Mouse (Mus musculus) monocyte, adult 5-6 weeks (primary cell): Measurements from ENCODE around the gene Narfl. TPM values are rescaled to one million over a fixed set of nuclear protein-coding genes. Genes with fewer than 3 reads are reported as not detected.

Source experiments
- ATAC-seq: fragments of 153-309, 156-312 bp; replicated peaks from 2 replicates; pipeline ENCODE4 v1.8.0; 2017; ENCODE audit warnings: mild to moderate bottlenecking; ENCODE audit not compliant: low TSS enrichment, insufficient number of reproducible peaks, severe bottlenecking, poor library complexity, low FRiP score
- total RNA-seq: library from RNA; stranded (forward); fragments of 200-1000, 200-491, 200-594 nt; gene quantifications from 3 replicates; pipeline ENCODE4 v1.2.3, GENCODE M21; 2017

Narfl gene
- total RNA-seq, 1 experiment from 2014 or later, result 22.3 TPM

- no peak for ATAC-seq
These were observed 15.9 kb upstream of the Narfl start for GRCm38 (mm10) chr17:25757691-25758090.

DNA sequence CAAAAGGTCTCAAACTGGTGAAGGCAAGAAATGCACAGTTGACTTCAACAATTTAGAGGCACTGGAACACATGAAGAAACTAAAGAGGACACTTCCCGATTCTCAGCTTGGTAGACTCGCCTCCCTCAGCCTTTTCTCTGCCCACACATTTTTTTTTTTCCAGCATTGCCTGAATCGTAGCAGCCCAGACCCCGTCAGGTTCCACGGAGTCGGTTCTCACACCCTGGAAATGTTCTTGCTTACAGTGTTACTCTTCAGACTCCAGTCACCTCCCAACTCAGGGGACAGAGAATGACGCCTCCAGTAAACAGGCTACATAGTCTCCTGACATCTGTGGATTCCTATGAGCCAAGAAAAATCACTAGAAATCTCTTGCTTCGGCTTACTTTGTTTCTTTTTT is 13.4 kb upstream of the Narfl start:
- ATAC-seq, result no peak

DNA sequence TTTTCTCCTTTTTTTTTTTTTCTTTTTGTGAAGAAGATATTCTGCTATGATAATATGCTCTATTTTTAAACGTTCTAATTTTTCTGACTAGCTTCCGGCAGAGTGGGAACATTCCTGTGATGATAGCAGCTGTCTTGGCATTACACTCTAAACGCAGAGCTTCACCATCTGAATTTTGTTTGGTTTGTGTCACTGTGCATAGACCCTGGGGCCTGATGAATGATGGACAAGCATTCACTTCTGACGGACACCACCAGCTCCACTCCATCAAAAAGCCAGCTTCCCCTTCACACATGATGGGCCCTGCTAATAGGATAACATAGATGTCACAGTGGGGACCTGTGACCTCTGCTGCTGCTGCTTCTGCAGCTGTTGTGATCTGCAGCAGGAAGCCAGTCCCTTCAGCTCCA is 12.0 kb upstream of the Narfl start:
- ATAC-seq, result no peak

DNA sequence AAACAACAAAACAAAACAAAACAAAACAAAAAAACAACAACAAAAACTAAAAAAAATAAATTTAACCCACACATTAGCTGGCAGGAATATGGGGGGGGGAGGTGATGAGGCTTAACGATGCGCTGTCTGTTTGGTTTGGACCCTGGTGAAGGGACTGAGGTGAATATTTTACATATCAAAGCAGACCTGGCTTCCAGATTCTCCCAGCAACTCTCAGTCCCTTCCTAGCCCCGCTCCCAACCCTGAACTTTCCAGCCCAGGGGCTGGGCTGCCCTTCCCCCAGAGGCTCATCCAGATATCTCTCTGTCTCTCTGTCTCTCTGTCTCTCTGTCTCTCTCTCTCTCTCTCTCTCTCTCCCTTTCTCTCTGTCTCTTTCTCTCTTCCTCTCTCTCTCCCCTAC is 11.0 kb upstream of the Narfl start:
- no peak for ATAC-seq

- no peak for ATAC-seq
These were observed 7.7 kb upstream of the Narfl start for GRCm38 (mm10) chr17:25765886-25766285.

DNA sequence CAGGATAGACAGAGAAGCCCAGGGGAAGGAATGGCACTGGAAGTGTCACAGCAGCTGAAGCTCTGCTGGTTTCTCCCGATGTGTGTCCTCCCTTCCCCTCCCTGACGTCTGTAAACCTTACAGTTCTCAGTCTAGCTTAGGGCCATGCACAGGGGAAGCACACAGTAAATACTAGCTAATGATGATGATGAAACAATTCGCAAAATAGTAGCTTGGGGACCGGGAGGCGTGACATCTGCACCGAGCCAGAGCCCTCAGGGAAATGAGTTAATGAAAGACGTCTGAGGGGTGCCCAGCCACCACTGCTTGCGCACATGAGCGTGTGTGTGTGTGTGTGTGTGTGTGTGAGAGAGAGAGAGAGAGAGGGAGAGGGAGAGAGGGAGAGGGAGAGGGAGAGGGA is 4.2 kb upstream of the Narfl start:
- ATAC-seq, result no peak

DNA sequence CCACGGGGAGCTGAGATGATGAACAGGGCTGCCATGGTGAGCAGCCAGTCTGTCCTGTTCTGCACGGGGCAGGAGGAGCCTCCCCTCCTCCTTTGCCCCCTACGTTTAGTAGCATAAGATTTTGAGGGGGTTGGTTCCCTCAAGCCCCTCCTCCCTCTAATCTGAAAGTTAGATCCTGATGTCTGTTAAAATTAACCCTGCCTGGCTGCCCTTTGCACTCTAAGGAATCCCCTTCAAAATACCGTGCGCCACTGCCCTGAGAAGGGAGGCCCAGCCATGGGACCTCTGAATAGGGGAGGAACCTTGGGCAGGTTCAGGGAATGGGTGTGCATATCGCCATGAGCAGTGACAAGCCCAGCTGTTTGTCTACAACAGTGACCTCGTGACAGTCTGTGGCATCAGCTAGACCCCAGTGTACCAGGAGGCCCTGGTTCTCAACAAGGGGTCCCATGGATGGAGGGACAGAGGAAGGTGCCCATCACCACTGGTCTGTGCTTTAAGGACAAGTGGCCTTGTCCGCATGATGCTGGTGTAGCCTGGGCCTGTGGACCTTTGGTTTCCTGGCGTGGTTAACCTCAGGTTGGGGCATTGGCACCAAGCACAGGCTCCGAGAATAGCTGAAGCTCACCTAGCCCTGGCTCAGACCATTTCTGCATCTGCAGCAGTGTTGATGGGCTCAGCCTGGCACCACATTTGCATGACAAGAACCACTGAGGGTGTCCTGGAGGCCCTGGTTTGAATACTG is 1.9 kb downstream of the Narfl start:
- no peak for ATAC-seq

DNA sequence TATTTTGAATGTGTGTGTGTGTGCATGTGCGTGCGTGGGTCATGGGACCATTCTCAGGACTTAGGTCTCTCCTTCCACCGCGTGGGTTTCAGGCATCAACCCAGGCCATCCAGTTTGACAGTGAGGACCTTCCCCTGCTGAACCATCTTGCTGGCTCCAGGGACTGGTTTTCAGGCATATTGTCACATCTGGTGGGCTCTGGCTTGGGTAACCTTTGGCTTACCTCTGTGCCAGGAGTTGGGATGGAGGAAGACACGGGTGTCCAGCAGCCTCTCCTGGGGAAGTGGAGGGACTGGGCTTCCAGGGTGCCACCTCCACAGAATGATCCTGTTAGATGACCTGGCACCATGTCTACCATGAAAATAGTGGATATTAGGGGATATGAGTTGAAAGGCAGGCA is 4.4 kb downstream of the Narfl start:
- ATAC-seq, result no peak

GRCm38 (mm10) chr17:25781339-25781738 is 7.8 kb downstream of the Narfl start:
- ATAC-seq, result no peak

DNA sequence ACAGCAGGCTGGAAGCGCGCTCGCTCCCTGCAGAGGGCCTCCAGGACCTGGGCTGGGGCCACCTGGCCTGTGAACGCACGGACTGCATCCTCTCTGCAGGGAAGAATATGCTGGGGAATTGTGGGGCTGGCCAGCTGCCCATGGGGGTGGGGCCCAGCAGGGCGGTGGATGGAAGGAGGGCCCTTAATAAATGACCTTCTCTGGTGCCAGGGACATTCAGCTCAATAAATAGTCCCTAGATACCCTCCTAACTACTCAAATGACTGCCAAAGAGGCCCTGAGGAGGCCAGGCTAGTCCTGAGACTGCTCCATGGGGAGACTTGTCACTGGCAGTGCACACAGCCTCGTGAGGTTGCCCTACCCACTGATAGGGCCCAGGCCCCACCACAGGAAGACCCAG is 9.5 kb downstream of the Narfl start:
- no peak for ATAC-seq

DNA sequence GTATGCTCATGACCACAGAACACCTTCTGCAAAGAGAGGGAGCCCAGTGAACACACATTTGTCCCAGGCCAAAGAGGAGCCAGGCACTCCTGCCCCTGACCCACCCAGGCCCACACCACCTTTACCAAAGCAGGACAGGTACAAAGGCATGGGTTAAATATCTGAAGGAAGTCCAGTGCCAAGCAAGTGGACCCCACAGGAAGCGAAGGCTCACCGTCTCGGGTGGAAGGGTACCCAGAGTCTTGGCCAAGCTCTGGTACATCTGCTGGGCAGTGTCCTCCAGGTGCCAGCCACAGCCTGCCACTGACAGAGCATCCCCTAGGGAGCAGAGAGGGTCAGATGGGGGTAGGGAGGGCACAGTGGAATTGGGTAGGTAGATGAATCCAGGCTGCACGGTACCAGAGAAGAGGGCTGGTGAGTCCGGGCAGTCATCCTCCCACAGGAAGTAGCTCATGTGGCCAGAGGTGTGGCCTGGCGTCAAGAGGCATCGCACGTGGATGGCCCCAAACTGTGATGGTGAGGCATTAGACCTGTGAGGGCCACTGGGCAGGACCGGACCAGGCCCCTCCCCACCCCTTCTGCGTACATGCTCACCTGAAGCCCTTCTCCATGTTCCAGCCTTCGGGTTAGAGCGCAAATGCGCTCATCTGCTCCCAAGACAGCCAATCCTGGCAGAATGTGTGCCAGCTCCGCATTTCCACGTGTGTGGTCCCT is 10.4 kb downstream of the Narfl start:
- ATAC-seq, result no peak

GRCm38 (mm10) chr17:25785281-25785745 is 11.7 kb downstream of the Narfl start, which contains the start of gene Haghl:
Haghl (minus strand) TSS chr17:25785673.
- ATAC-seq, result peak; percentile 89

DNA sequence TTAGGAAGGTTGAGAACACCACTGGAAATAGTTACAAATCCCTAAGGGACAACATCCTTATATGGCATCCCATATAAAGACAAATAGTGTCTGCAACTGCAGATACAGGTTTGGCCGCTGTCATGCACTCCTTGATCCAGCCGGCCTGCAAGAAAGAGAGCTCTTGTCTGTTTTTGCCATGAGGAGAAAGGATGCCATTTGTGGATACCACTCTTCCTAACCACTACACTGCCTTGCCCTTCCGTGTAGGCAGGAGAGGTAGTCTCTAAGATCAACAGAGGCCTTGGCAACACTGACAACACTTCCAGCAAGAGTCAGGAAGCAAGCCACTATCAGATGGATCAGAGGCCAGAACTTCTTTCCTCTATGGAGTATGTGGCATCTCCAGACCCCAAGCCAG is 12.7 kb downstream of the Narfl start, which contains the start of gene Ccdc78:
Ccdc78 (plus strand) TSS at position 301 of the 400 bp plus-strand sequence.
- ATAC-seq, result no peak

- no peak for ATAC-seq
These were observed 13.4 kb downstream of the Narfl start for GRCm38 (mm10) chr17:25786781-25787504.

GRCm38 (mm10) chr17:25791320-25791842 is 17.8 kb downstream of the Narfl start:
- ATAC-seq, result no peak

- peak; percentile 76 for ATAC-seq
These were observed 18.4 kb downstream of the Narfl start for GRCm38 (mm10) chr17:25791843-25792527.

DNA sequence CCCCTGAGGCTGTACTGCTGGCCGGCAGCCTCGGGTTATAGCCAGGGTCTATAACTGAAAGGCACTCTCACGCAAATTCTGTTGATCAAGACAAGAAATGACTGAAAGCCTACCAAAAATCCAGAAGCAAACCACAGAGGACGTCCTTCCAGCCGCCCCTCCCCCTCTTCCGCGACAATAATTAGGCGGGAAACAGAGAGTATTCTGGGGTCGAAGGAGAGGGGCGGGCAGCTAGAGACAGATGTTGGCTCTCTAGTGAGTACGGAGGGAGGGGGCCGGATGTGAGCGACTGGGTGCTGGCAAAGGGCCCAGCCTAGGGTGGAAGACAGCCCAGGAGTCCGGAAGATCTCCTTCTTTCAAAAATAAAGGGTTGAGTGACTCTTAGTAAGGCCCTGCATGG is 19.0 kb downstream of the Narfl start, which contains the start of gene Fam173a:
Fam173a (minus strand) TSS at position 287 of the 400 bp plus-strand sequence.
- no peak for ATAC-seq

DNA sequence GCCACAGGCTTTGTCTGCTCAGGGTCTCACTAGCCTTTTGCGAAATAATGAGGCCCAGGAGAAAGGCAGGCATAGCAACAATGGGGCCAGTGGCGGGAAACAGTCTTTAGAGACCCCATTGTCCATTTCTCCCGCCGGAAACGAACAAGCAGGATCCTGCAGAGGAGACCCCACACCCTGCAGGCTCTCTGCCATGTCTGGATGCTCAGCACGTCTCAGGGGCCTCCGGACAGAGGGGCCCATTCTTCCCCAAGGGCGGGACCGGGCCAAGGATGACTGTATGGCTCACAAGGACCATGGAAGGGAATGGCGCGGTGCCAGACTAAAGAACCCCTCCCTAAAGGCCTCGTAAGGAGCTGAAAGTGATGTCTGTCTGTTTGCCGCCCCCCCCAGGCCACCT is 20.6 kb downstream of the Narfl start:
- no peak for ATAC-seq

GRCm38 (mm10) chr17:25794998-25795397 is 21.4 kb downstream of the Narfl start:
- ATAC-seq, result no peak
